Mouse (Mus musculus): ENCODE data around the gene Wdr17. TPM values are rescaled to one million over a fixed set of nuclear protein-coding genes. Genes with fewer than 3 reads are reported as not detected.

The Wdr17 gene
- total and polyA plus RNA-seq, 3 experiments = 0.13 to 0.83 (median 0.64) TPM

- TF ChIP-seq ELF1 (IDR thresholded peaks at IDR 0.05; ENCODE audit: low read depth, low read length) (no peak), ZC3H11A (IDR thresholded peaks at IDR 0.05; ENCODE audit: low read depth, low read length) (no peak), ZKSCAN1 (IDR thresholded peaks at IDR 0.05; ENCODE audit: borderline replicate concordance, low read depth, low read length) (no peak), EP300 (IDR thresholded peaks at IDR 0.05; ENCODE audit: low read length) (no peak), GABPA (IDR thresholded peaks at IDR 0.05; ENCODE audit: insufficient replicate concordance, low read depth, low read length) (no peak)
These were observed 305.5 kb downstream of the Wdr17 start (continued) for GRCm38 (mm10) chr8:54581436-54581835.

Other genes starting within 250 kb of the Wdr17 start
- gene Gpm6a, start 67.7 kb upstream of the Wdr17 start, total RNA-seq (2012; rRNA removed) = 6.4 and 8.3 TPM in 2 replicates
- 20.5 and 21.9 TPM in 2 replicates for gene Gpm6a, start 67.7 kb upstream of the Wdr17 start, total RNA-seq (2014; rRNA removed)
- 5.5 and 5.8 TPM in 2 replicates for gene Gpm6a, start 67.7 kb upstream of the Wdr17 start, polyA plus RNA-seq (2012; ENCODE audit: insufficient read length, low read depth)

Data from CH12.LX (cell line).